Mouse (Mus musculus) thymus, adult 2 months (tissue): ENCODE results near the gene Rundc3b. TPM values are rescaled to one million over a fixed set of nuclear protein-coding genes. Genes with fewer than 3 reads are reported as not detected.

ENCODE experiments used
- DNase-seq: peaks from one replicate; pipeline ENCODE4 v3.0.0; 2021
- H3K27ac ChIP-seq: fragments of 200-500 bp; 2 replicates; pipeline ENCODE4 v1.5.1; 2012; ENCODE audit warnings: low read length, control low read depth; ENCODE audit not compliant: control insufficient read depth, insufficient read depth
- H3K27me3 ChIP-seq: fragments of 200-500 bp; 2 replicates; pipeline ENCODE4 v1.6.1; 2012; ENCODE audit warnings: mild to moderate bottlenecking, low read length, moderate library complexity, mixed read lengths; ENCODE audit not compliant: control insufficient read depth, insufficient read depth
- H3K36me3 ChIP-seq: fragments of 200-500 bp; 2 replicates; pipeline ENCODE4 v1.6.1; 2012; ENCODE audit warnings: mild to moderate bottlenecking, low read length, moderate library complexity; ENCODE audit not compliant: control insufficient read depth, insufficient read depth
- H3K4me1 ChIP-seq: fragments of 200-500 bp; replicated peaks from 2 replicates; pipeline ENCODE4 v1.6.1; 2012; ENCODE audit warnings: low read length; ENCODE audit not compliant: control insufficient read depth, insufficient read depth
- H3K4me3 ChIP-seq: fragments of 200-500 bp; 2 replicates; pipeline ENCODE4 v1.5.1; 2012; ENCODE audit warnings: mild to moderate bottlenecking, low read length, control low read depth, moderate library complexity; ENCODE audit not compliant: control insufficient read depth, insufficient read depth
- CTCF ChIP-seq: fragments of 200-500 bp; IDR thresholded peaks from 2 replicates; pipeline ENCODE4 v1.5.1; 2012; ENCODE audit warnings: mild to moderate bottlenecking, control low read depth, low read length, moderate library complexity, borderline replicate concordance; ENCODE audit not compliant: control insufficient read depth, poor library complexity, insufficient read depth; ENCODE audit errors: extremely low read depth
- POLR2A ChIP-seq: fragments of 200-500 bp; IDR thresholded peaks from 2 replicates; pipeline ENCODE4 v1.6.1; 2012; ENCODE audit warnings: mild to moderate bottlenecking, low read length, control low read depth, moderate library complexity; ENCODE audit not compliant: control insufficient read depth, poor library complexity, insufficient read depth; ENCODE audit errors: extremely low read depth
- WGBS: fragments of 180-500 bp; shearing (Covaris S2); methylation state at CpG from one replicate; pipeline ENCODE4 v1.1.7; 2018; 5-methylcytosine and 5-hydroxymethylcytosine counted together
- polyA plus RNA-seq: library from polyadenylated mRNA; depleted of rRNA; stranded (reverse); fragments of >200 nt; gene quantifications from 2 replicates; pipeline ENCODE4 v1.2.3, GENCODE M21; 2012

The Rundc3b gene
- polyA plus RNA-seq, 1 experiment: 1.4 TPM

- 92% methylated on average over 3 of the region's 3 CpGs for WGBS
- Histone ChIP-seq H3K27me3 (no peaks in the 10 kb centered on the region), H3K4me3 (no peak overlapping the region), H3K27ac (no peak overlapping the region), H3K36me3 (no peaks in the 10 kb centered on the region), H3K4me1 (no peaks in the 10 kb centered on the region)
- DNase-seq: no peak
- no peak for TF ChIP-seq POLR2A
- no peak for TF ChIP-seq CTCF
Observed at GRCm38 (mm10) chr5:8566867-8567266, 55.9 kb downstream of the Rundc3b start.

- H3K27me3 ChIP-seq: no peaks in the 10 kb centered on the region
- no peak overlapping the region for H3K27ac ChIP-seq
- TF ChIP-seq CTCF (no peak), POLR2A (no peak)
- H3K4me3 ChIP-seq: no peak overlapping the region
- H3K36me3 ChIP-seq: no peaks in the 10 kb centered on the region
- no peaks in the 10 kb centered on the region for H3K4me1 ChIP-seq
- no peak for DNase-seq
- 74% methylated on average over 3 of the region's 5 CpGs for WGBS
Observed at GRCm38 (mm10) chr5:8544512-8544911, 78.2 kb downstream of the Rundc3b start.

GRCm38 (mm10) chr5:8542631-8543207 lies 80.0 kb downstream of the Rundc3b start:
- H3K4me3 ChIP-seq: no peak overlapping the region
- DNase-seq: no peak
- H3K4me1 ChIP-seq: no peaks in the 10 kb centered on the region
- H3K27ac ChIP-seq: no peak overlapping the region
- TF ChIP-seq CTCF (no peak), POLR2A (no peak)
- 94% methylated on average over 3 of the region's 3 CpGs for WGBS
- H3K36me3 ChIP-seq: no peaks in the 10 kb centered on the region
- no peaks in the 10 kb centered on the region for H3K27me3 ChIP-seq

- no peak for DNase-seq
- Histone ChIP-seq H3K4me1 (no peaks in the 10 kb centered on the region), H3K27me3 (no peaks in the 10 kb centered on the region), H3K27ac (no peak overlapping the region), H3K36me3 (no peaks in the 10 kb centered on the region), H3K4me3 (no peak overlapping the region)
- no peak for TF ChIP-seq POLR2A
- no peak for TF ChIP-seq CTCF
- 88% methylated on average over 7 of the region's 7 CpGs for WGBS
Observed at GRCm38 (mm10) chr5:8541120-8542117, 81.3 kb downstream of the Rundc3b start.

- Histone ChIP-seq H3K4me3 (no peak overlapping the region), H3K4me1 (no peaks in the 10 kb centered on the region), H3K27me3 (no peaks in the 10 kb centered on the region), H3K36me3 (no peaks in the 10 kb centered on the region), H3K27ac (no peak overlapping the region)
- no peak for DNase-seq
- 85% methylated on average over 3 of the region's 3 CpGs for WGBS
- TF ChIP-seq POLR2A (no peak), CTCF (no peak)
Observed at GRCm38 (mm10) chr5:8519006-8519405, 103.7 kb downstream of the Rundc3b start.

- no peaks in the 10 kb centered on the region for H3K4me1 ChIP-seq
- H3K4me3 ChIP-seq: no peak overlapping the region
- no peak for DNase-seq
- no peaks in the 10 kb centered on the region for H3K27me3 ChIP-seq
- TF ChIP-seq CTCF (no peak), POLR2A (no peak)
- H3K27ac ChIP-seq: no peak overlapping the region
- 31% methylated on average over 4 of the region's 4 CpGs for WGBS
- H3K36me3 ChIP-seq: no peaks in the 10 kb centered on the region
Observed at GRCm38 (mm10) chr5:8491778-8492177, 131.0 kb downstream of the Rundc3b start.
